Mouse (Mus musculus) midbrain, embryonic 10.5 days (tissue): ENCODE measurements at regions not wholly inside any gene's neighbourhood (a gene's known extent, or its start where the extent isn't known, plus 50 kb on each side); places are given as distances from the start of the nearest gene placed in this dataset.
A peak's percentile ranks its signal among the peaks of the same experiment; 100 is the strongest.

ENCODE experiments used
- DNase-seq: peaks from one replicate; pipeline ENCODE4 v3.0.0-alpha.2; 2017; ENCODE audit warnings: low spot score
- H3K27ac ChIP-seq: fragments of 300-500 bp; sonication (generic); replicated peaks from 2 replicates; pipeline ENCODE4 v1.5.1; 2016; ENCODE audit warnings: mild to moderate bottlenecking
- H3K27me3 ChIP-seq: fragments of 300-500 bp; sonication (generic); 2 replicates; pipeline ENCODE4 v1.6.1; 2016; ENCODE audit warnings: low read depth, mild to moderate bottlenecking; ENCODE audit not compliant: poor library complexity, severe bottlenecking
- H3K36me3 ChIP-seq: fragments of 300-500 bp; sonication (generic); 2 replicates; pipeline ENCODE4 v1.6.1; 2016; ENCODE audit warnings: mild to moderate bottlenecking, moderate library complexity
- H3K4me1 ChIP-seq: fragments of 300-500 bp; sonication (generic); 2 replicates; pipeline ENCODE4 v1.6.1; 2016
- H3K4me3 ChIP-seq: fragments of 300-500 bp; sonication (generic); 2 replicates; pipeline ENCODE4 v1.5.1; 2016; ENCODE audit warnings: mild to moderate bottlenecking, moderate library complexity
- H3K9me3 ChIP-seq: fragments of 300-500 bp; sonication (generic); replicated peaks from 2 replicates; pipeline ENCODE4 v1.6.1; 2016; ENCODE audit warnings: mild to moderate bottlenecking
- WGBS: fragments of 180-500 bp; shearing (Covaris S2); methylation state at CpG from one replicate; pipeline ENCODE4 v1.1.7; 2016; 5-methylcytosine and 5-hydroxymethylcytosine counted together

DNA sequence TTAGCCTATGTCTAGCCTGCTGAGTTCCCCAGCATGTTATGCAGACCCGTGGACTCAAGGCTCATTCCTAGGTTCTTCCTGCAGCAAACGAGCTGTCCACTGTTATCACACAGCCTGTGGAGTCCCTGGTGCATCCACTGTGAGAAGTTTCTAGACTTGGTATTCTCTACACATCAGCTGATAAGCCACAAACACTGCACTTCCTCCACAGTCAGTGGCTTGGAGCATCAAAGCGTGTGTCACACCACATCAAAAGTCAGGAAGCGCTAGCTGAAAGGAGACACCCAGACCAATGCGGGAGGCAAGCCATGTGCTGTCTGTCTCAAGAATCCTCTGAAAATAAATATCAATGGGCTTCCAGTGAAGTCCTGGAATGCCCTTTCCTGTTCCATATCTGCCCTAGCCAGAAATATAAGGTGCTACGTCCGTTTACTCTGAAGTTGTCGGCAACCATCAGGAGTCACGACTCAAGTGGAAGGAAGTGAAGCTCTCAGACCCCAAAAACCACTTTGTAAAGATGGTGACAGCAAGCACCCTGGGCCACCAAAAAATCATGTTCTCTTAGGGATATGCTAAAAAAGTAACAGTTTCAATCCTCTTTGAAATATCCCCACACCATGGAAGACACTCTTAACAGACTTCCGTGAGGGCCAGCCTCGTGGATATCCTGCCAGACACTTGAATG lies 227.7 kb downstream of the Adgrl2 start:
- no peak for DNase-seq
- WGBS, result 83% methylated on average over 11 of the region's 11 CpGs
- H3K4me1 ChIP-seq, result no peaks in the 10 kb centered on the region
- H3K4me3 ChIP-seq, result no peak overlapping the region
- H3K36me3 ChIP-seq, result no peaks in the 10 kb centered on the region
- H3K27me3 ChIP-seq, result no peaks in the 10 kb centered on the region
- H3K27ac ChIP-seq, result no peak overlapping the region
- H3K9me3 ChIP-seq, result no peaks in the 10 kb centered on the region

DNA sequence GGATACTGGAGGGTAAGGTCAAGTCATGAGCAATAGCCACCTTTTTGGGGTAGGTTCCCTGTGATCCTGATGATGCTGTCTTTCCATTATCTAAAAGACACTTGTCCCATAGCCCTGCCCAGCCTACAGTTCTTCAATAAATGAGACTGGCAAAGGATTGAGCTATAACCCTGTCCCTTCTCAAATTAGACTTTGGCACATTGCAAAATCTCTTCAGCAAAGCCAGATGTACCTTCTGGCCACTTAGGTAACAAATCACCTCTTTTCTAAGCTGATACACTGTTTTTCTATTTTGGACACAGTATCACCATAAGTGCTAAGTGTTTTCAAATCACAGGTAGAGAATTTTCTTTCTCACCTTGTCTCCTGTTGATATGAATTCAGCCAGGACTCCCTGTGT lies 228.8 kb downstream of the Adgrl2 start:
- no peaks in the 10 kb centered on the region for H3K9me3 ChIP-seq
- no peak overlapping the region for H3K4me3 ChIP-seq
- DNase-seq, result no peak
- no peak overlapping the region for H3K27ac ChIP-seq
- H3K36me3 ChIP-seq, result no peaks in the 10 kb centered on the region
- H3K27me3 ChIP-seq, result no peaks in the 10 kb centered on the region
- no peaks in the 10 kb centered on the region for H3K4me1 ChIP-seq

DNA sequence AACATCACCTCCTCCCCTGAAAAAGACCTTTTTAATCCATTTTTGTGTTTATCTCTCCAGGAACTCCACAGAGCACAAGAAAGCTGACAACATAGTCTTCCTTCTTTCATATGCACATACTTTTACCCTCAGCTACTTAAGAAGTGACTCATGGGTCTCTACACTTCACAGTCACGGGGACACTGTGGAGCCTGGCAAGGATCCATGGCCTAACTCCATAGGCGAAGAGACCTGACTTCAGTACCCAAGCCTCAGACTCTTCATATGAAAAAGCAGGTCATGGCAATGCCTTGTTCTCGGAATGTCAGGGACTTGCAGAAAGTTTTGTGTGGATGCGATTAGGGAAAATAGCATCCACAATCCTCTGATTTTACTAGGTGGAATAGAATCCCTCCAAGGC lies 230.9 kb downstream of the Adgrl2 start:
- WGBS, result 86% methylated on average over 4 of the region's 4 CpGs
- DNase-seq, result no peak
- H3K4me3 ChIP-seq, result no peak overlapping the region

DNA sequence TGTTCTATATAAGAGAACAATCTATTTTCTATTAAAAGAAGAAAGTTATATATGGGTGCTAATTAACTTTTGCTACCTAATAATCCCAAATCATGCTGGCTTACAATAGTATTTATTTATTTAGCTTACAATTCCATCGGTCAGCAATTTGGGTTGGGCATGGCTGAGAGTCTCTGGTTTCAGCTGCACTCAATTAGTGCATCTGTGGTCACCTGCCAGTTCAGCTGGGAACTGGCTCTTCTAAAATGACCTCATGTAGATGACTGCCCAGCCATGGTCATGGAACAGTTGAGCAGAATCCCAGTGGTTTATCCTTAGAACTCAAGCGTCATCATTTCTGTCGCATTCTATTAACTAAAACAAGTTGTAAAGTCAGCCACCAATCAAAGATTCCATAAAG lies 244.1 kb downstream of the Adgrl2 start:
- no peak for DNase-seq
- 0 out of 2 replicates have a peak, but pooled peaks cover 5% of the 10 kb centered on the region for H3K4me1 ChIP-seq
- H3K36me3 ChIP-seq, result no peaks in the 10 kb centered on the region
- no peaks in the 10 kb centered on the region for H3K9me3 ChIP-seq
- no peaks in the 10 kb centered on the region for H3K27me3 ChIP-seq
- no peak overlapping the region for H3K4me3 ChIP-seq
- no peak overlapping the region for H3K27ac ChIP-seq
- WGBS, result 90% methylated on average over 3 of the region's 3 CpGs

More for the DNA sequence above, 230.9 kb downstream of the Adgrl2 start:
- no peaks in the 10 kb centered on the region for H3K36me3 ChIP-seq
- no peaks in the 10 kb centered on the region for H3K9me3 ChIP-seq
- no peak overlapping the region for H3K27ac ChIP-seq
- H3K4me1 ChIP-seq, result no peaks in the 10 kb centered on the region
- H3K27me3 ChIP-seq, result no peaks in the 10 kb centered on the region

DNA sequence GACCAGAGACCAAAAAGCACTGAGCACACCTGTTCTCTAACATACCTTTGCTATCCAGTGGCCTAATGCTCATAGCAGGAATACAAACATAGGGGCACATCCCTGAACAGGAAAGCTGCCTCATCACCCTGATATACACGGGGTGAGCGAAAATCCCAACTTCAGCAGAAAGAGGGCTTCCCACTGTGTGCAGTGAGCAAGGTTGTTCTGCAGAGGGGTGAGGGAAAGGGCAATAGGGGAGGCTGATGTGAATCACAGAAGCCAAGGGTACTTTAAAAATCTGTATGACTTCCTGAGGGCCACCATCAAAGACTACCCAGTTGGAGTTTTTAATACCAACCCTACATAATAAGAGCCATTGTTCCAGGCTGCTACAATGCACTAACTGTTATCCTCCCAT lies 245.7 kb downstream of the Adgrl2 start:
- Histone ChIP-seq H3K27me3 (no peaks in the 10 kb centered on the region), H3K36me3 (no peaks in the 10 kb centered on the region), H3K9me3 (no peaks in the 10 kb centered on the region), H3K27ac (no peak overlapping the region), H3K4me1 (0 out of 2 replicates have a peak, but pooled peaks cover 5% of the 10 kb centered on the region), H3K4me3 (no peak overlapping the region)
- WGBS, result 66% methylated on average over 2 of the region's 2 CpGs
- DNase-seq, result no peak

DNA sequence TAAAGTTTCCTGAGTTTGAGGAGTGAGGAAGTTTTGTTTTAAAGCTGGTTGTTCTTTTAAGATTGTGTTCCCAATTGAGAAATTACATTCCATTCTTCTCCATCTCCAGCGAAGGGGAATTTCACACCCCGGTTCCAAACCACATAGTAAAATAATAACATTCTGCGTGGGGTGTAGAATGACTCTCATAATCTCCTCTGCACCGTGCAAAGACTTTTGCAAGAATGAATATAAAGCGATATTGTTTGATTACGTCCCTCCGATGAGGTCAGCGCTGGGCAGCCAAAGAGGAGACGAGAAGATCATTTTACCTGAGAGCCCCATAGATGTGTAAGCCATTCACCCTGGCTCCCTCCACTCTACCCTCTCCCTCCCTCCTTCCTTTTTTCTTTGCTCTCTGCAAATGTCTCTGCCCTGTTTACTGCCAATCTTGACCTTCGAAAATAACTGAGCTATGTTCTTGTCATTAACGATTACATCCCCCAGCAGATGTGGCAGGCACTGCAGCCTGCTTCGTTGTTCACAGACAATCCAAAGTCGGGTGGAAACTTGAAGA lies 256.1 kb downstream of the Adgrl2 start:
- WGBS, result 83% methylated on average over 13 of the region's 13 CpGs
- H3K27me3 ChIP-seq, result no peaks in the 10 kb centered on the region
- no peak overlapping the region for H3K27ac ChIP-seq
- no peak for DNase-seq
- H3K9me3 ChIP-seq, result no peaks in the 10 kb centered on the region
- no peak overlapping the region for H3K4me3 ChIP-seq
- peaks cover 25% of the 10 kb centered on the region for H3K4me1 ChIP-seq
- no peaks in the 10 kb centered on the region for H3K36me3 ChIP-seq

DNA sequence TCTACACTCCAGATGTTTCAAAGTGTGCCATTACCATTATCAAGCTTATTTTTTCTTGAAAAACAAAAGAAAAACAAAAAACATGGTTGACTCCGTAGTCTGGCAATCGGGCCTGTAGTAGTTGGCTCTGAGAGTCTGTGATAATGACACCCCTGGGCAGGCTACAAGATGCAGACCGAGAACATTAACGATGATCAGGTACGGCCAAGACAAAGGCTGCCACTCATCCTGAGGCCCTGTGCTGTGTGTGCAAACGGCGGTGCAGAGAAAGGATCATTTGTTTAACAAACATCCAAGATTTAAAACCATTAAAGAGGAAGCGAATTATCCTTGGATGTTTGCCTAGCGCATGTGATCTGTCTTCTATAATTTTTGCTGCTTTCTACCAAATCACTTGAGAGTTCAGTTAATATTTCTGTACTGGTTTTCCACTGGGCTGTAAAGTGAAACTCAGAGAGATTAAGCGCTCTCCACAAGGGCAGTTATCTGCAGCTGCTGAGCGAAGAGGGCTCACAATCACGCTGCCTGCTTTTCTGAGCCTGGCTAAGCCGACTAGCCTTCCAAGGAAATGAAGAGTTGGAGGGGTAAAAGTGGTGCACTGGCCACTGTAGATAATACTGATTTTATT lies 257.0 kb downstream of the Adgrl2 start:
- 65% methylated on average over 13 of the region's 13 CpGs for WGBS
- Histone ChIP-seq H3K4me3 (no peak overlapping the region), H3K36me3 (no peaks in the 10 kb centered on the region), H3K27me3 (no peaks in the 10 kb centered on the region), H3K27ac (peak overlapping the region; percentile 60), H3K4me1 (peaks cover 26% of the 10 kb centered on the region), H3K9me3 (no peaks in the 10 kb centered on the region)
- no peak for DNase-seq

- Histone ChIP-seq H3K9me3 (no peaks in the 10 kb centered on the region), H3K27me3 (no peaks in the 10 kb centered on the region), H3K27ac (no peak overlapping the region), H3K4me3 (no peak overlapping the region), H3K36me3 (no peaks in the 10 kb centered on the region), H3K4me1 (peaks cover 33% of the 10 kb centered on the region)
- 90% methylated on average over 3 of the region's 3 CpGs for WGBS
- DNase-seq, result no peak
These were observed 258.9 kb downstream of the Adgrl2 start for GRCm38 (mm10) chr3:148731436-148731835.

- no peak overlapping the region for H3K4me3 ChIP-seq
- no peaks in the 10 kb centered on the region for H3K27me3 ChIP-seq
- no peaks in the 10 kb centered on the region for H3K36me3 ChIP-seq
- no peak for DNase-seq
- H3K9me3 ChIP-seq, result peaks cover 6% of the 10 kb centered on the region; the same call in 1 of the 2 replicates
- no peak overlapping the region for H3K27ac ChIP-seq
- H3K4me1 ChIP-seq, result peaks cover 30% of the 10 kb centered on the region
- 83% methylated on average over 7 of the region's 7 CpGs for WGBS
These were observed 261.1 kb downstream of the Adgrl2 start for GRCm38 (mm10) chr3:148729242-148729680.

DNA sequence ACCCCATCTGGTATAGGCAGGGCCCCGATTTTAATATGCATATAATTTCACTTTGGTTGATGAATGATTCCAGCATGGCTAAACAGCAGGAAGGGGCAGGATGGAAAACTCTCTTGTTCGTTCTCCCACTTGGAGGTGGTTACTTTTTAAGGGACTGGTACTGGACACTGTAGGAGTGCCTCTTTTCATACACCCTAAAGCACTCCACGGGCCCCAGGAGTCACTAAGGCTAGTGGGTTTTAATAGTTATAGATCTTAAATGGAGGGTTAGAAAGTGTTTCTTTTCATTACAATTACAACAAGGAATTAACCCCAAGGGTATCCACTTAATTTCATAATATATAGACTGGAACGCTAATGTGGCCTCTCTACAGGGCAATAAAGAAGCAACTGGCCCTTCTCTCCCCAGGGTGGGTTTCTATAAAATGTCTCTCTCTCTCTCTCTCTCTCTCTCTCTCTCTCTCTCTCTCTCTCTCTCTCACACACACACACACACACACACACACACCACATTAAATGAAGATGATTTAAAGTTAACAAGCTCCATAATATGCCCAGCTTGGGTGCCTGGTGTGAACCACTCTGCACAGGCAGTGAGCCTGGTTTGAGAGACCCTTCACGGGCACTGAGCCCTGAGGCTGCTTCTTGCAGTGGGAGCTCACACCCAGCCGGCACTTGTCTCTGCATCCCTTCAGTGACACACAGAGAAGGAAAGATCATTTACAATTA lies 261.7 kb downstream of the Adgrl2 start:
- no peaks in the 10 kb centered on the region for H3K36me3 ChIP-seq
- no peak overlapping the region for H3K4me3 ChIP-seq
- WGBS, result 84% methylated on average over 6 of the region's 6 CpGs
- H3K27ac ChIP-seq, result no peak overlapping the region
- peaks cover 6% of the 10 kb centered on the region; the same call in 1 of the 2 replicates for H3K9me3 ChIP-seq
- H3K27me3 ChIP-seq, result no peaks in the 10 kb centered on the region
- DNase-seq, result no peak
- peaks cover 24% of the 10 kb centered on the region for H3K4me1 ChIP-seq

DNA sequence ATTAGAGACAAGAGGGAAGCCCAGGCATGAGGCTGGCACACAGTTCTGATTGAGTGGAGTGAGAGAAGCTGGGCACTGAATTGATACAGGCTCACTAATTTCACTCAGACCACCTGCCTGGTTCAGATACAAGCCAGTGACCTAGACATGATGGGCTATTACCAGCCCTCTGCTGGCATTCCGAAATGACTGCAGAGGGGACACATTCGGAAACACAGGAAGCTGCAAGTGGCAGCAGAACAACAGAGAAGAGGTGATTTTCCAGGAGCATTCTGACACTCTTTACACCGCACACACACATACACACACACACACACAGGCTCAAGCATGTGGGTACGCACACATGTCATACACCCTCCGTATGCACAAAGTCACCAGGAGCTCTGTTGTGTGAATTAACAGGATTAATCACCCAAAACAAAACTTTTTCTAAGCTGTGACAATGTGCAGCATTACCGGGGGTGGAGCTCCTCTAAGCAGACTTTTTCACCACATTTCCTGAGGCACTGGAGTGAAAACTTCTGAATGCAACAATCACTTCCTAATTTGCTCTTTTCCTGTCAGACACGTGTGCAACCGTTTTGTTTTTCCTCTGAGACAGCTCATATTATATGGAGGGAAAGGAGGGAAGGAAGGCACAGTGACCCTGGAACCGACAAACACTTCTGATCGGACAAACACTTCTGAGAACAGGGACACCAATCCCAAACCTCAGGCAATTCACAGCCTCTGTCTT lies 263.6 kb downstream of the Adgrl2 start:
- 60% methylated on average over 10 of the region's 10 CpGs for WGBS
- DNase-seq, result no peak
- H3K4me3 ChIP-seq, result no peak overlapping the region
- H3K9me3 ChIP-seq, result peaks cover 6% of the 10 kb centered on the region; the same call in 1 of the 2 replicates
- H3K4me1 ChIP-seq, result peaks cover 16% of the 10 kb centered on the region
- no peak overlapping the region for H3K27ac ChIP-seq
- H3K27me3 ChIP-seq, result no peaks in the 10 kb centered on the region
- no peaks in the 10 kb centered on the region for H3K36me3 ChIP-seq

DNA sequence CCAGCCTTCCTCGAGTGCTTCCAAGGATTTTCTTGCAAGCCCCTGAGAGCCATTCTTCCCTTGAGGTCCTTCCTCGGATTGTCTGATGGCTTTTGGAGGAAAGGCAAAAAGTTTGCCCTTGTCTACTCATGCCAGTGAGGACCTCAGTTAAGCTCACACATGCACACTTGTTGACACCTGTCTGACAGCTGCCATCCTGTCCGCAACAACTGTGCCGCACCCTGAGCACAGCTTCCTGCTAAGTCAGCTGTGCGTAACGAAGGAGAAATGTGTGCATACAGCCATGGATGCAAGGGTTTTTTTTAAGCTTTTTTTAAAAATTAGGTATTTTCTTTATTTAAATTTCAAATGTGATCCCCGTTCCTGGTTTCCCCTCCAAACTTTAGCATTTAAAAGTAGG lies 293.8 kb downstream of the Adgrl2 start:
- Histone ChIP-seq H3K27me3 (no peaks in the 10 kb centered on the region), H3K4me3 (no peak overlapping the region), H3K36me3 (no peaks in the 10 kb centered on the region), H3K27ac (no peak overlapping the region), H3K9me3 (no peaks in the 10 kb centered on the region), H3K4me1 (no peaks in the 10 kb centered on the region)
- 80% methylated on average over 7 of the region's 7 CpGs for WGBS
- DNase-seq, result no peak
